Mouse (Mus musculus): ENCODE results near the gene D5Ertd579e. TPM values are rescaled to one million over a fixed set of nuclear protein-coding genes. Genes with fewer than 3 reads are reported as not detected.
"Not testable (repeated sequence)": the region's sequence is repeated elsewhere in the genome, so short reads cannot be mapped to it uniquely, and the experiment has no call there.

D5Ertd579e gene
- polyA plus RNA-seq, 1 experiment from 2014 or later, result 44.6 TPM

DNA sequence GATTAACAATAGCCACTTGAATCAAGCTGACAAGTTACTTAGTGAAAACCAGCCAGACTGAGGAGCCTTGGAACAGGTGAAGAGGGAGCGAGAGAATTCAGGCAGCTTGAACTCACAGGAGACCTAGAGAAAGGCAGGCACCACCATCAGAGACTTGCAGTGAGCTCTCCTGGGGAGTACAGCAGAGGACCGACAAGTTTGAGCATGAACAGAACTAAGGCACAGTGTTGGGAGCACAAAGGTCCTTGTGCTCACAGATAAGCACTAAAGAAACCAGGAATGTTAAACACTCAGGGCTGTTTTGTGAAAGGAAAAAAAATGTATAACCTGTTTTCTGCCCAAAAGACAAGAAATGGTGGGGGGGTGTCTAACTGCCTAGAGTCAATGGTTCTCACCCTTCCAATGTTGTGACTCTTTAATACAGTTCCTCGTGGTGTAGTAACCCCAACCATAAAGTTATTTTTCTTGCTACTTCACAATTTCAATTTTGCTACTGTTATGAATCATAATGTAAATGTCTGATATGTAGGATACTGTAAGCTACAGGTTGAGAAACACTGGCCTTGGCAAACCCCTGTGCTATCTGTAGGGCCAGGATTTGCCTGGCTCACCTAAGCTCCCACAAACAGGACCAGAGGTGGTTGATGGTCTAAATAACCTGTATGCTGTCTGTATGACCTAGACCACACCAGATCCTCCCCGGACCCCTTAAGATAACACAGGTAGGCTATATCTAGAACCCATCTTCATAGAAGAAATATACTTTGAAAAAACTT is 21.0 kb downstream of the D5Ertd579e start:
- ATAC-seq (ENCODE audit: low FRiP score, low read depth), result no peak
- H3K4me3 ChIP-seq, result no peak overlapping the region
- no peak overlapping the region for H3K27ac ChIP-seq (replicated peaks)
- no peaks in the 10 kb centered on the region for H3K27me3 ChIP-seq
- 86% methylated on average over 4 of the region's 4 CpGs for WGBS
- H3K4me1 ChIP-seq, result no peaks in the 10 kb centered on the region
- no peak overlapping the region for H3K9ac ChIP-seq (replicated peaks)
- H3K9me3 ChIP-seq, result no peaks in the 10 kb centered on the region
- H3K4me2 ChIP-seq (replicated peaks), result no peak overlapping the region
- H3K36me3 ChIP-seq, result peaks cover 20% of the 10 kb centered on the region

DNA sequence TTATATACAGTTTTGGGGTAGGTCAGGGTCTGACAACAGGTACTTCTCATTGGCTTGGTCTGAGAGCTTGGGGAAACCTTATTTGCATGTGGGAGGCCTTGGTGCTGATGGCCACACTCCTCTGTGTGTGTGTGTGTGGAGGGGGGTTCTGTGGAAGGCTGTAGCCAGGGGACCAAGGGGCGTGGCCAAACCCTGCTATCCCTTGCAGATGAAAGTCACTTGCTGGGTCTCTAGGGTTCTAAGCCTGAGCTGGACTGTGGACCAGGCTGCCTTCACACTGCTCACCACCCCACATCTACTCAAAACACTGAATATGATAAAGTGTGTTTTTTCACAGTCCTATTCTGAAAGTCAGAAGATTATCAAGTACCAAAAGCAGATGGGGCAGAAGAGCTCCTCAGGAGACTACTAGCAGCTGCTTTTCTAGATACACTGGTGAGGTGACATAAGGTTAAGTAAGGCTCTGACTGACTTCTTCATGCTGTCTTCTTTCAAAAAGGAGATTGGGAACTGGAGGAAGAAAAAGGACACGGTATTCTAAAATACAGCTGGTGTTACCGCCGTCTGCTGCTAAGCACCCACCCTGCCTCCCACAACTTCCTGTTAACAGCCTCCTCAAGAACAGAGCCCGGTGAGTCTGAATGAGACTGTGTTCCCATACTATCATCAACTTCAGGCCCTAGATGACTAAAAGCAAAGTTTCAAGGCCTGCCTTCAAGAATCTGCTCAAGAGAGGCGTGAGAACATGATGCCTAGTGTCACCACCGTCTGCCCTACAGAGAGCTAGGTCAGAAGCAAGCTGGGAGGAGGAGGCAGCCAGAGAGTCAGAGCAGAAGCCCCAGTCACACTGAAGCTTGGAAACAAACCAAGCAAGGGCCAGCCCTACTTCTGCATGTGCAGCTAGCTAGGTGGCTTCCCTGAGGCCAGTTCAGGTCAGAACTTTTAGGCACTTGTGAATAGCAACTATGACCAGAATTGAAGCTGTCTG is 26.5 kb downstream of the D5Ertd579e start:
- H3K36me3 ChIP-seq, result peaks cover 45% of the 10 kb centered on the region
- ATAC-seq (ENCODE audit: low FRiP score, low read depth), result no peak
- H3K27ac ChIP-seq (replicated peaks), result no peak overlapping the region
- no peak overlapping the region for H3K4me2 ChIP-seq (replicated peaks)
- no peaks in the 10 kb centered on the region for H3K9me3 ChIP-seq
- H3K4me1 ChIP-seq, result no peaks in the 10 kb centered on the region
- H3K9ac ChIP-seq (replicated peaks), result no peak overlapping the region
- no peaks in the 10 kb centered on the region for H3K27me3 ChIP-seq
- 89% methylated on average over 7 of the region's 7 CpGs for WGBS
- no peak overlapping the region for H3K4me3 ChIP-seq

DNA sequence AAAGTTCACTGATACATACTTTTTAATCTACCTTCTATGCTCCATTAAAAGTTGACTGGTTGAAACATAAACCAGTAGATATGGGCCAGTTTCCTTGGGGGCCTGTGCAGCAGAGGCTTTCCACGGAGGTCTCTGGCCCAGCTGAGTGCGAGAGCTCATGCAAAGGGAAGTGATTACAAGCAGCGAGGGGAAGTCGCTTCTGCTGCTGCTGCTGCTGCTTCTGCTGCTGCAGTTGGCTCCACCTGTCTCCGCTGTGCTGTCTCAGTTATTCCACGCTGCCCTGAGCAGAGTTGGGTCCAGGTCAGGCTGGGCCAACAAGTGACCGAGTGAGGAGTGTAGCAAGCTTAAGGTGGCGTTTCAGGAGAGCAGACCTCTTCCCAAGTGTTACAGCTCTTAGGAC is 27.3 kb downstream of the D5Ertd579e start:
- no peak for ATAC-seq (ENCODE audit: low FRiP score, low read depth)
- Histone ChIP-seq H3K4me2 (replicated peaks) (no peak overlapping the region), H3K9me3 (no peaks in the 10 kb centered on the region), H3K4me1 (no peaks in the 10 kb centered on the region), H3K4me3 (no peak overlapping the region), H3K27ac (replicated peaks) (no peak overlapping the region), H3K27me3 (no peaks in the 10 kb centered on the region), H3K36me3 (peaks cover 45% of the 10 kb centered on the region), H3K9ac (replicated peaks) (no peak overlapping the region)
- 97% methylated on average over 8 of the region's 8 CpGs for WGBS

DNA sequence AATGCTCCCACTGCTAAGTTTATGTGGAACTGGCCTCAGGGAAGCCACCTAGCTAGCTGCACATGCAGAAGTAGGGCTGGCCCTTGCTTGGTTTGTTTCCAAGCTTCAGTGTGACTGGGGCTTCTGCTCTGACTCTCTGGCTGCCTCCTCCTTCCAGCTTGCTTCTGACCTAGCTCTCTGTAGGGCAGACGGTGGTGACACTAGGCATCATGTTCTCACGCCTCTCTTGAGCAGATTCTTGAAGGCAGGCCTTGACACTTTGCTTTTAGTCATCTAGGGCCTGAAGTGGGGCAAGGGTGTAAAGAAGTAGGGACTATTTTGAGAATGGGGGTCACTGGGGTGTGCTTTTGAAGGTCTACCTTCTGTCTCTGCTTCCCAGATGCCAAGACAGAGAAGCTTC is 27.8 kb downstream of the D5Ertd579e start:
- H3K9me3 ChIP-seq; ATAC-seq (ENCODE audit: low FRiP score, low read depth); H3K9ac ChIP-seq (replicated peaks); H3K4me2 ChIP-seq (replicated peaks); H3K27me3 ChIP-seq; H3K4me1 ChIP-seq; H3K27ac ChIP-seq (replicated peaks); H3K4me3 ChIP-seq: not testable (repeated sequence)
- 92% methylated on average over 2 of the region's 2 CpGs for WGBS
- H3K36me3 ChIP-seq, result peaks cover 45% of the 10 kb centered on the region

DNA sequence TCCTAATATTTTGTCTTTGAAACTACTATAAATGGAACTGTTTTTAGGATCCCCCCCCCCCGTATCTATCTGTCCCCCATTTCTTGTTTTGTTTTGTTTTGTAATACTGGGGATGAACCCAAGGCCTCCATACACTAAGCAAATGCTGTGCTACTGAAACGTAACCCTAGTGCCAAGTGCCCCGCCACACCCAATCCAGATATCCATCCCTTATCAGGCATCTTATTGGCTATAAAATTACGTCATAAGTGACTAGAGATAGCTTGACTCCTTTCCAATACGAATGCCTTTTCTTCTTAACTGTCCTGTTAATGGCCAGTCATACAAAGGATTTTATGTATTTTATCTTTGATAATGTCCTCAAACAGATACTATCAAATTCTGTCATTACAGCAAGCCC is 28.7 kb downstream of the D5Ertd579e start:
- no peak for ATAC-seq (ENCODE audit: low FRiP score, low read depth)
- H3K27me3 ChIP-seq, result no peaks in the 10 kb centered on the region
- H3K9me3 ChIP-seq, result no peaks in the 10 kb centered on the region
- H3K36me3 ChIP-seq, result peaks cover 41% of the 10 kb centered on the region
- H3K4me2 ChIP-seq (replicated peaks), result no peak overlapping the region
- 94% methylated on average over 5 of the region's 5 CpGs for WGBS
- H3K4me3 ChIP-seq, result no peak overlapping the region
- no peaks in the 10 kb centered on the region for H3K4me1 ChIP-seq
- H3K9ac ChIP-seq (replicated peaks), result no peak overlapping the region
- H3K27ac ChIP-seq (replicated peaks), result no peak overlapping the region

DNA sequence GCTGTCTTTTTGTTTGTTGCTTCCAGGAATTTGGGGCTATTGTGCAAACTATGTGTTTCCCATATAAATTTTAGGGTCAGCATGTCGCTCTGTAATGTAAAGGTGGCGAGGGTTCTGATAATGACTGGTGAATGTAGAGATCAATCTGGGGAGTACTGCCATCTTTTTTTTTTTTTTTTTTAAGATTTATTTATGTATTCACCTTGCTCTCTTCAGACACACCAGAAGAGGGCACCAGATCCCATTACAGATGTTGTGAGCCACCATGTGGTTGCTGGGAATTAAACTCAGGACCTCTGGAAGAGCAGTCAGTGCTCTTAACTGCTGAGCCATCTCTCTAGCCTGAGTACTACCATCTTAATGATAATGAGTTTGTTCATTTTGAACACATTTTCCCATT is 29.1 kb downstream of the D5Ertd579e start:
- H3K4me1 ChIP-seq; H3K4me2 ChIP-seq (replicated peaks); H3K27me3 ChIP-seq; H3K4me3 ChIP-seq; H3K9ac ChIP-seq (replicated peaks); H3K9me3 ChIP-seq; H3K27ac ChIP-seq (replicated peaks); ATAC-seq (ENCODE audit: low FRiP score, low read depth): not testable (repeated sequence)
- peaks cover 38% of the 10 kb centered on the region for H3K36me3 ChIP-seq
- 97% methylated on average over 2 of the region's 2 CpGs for WGBS

DNA sequence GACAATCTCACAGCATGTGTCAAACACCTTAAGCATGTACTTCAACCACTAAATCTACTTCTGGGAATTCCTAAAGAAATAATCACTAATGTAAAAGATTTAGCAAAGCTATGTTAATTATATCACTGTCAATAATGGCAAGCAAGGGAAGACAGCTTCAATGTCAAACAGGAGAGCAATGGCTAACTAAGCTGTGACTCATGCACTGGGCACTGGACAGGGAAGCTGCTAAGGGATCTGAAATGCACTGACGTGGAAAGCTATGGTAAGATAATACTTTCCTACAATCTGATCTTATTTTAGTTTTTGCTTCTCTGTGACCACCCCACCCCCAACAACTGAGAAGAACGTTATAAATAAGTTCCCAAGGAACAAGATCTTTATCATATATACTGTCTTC is 32.5 kb downstream of the D5Ertd579e start:
- Histone ChIP-seq H3K9me3 (no peaks in the 10 kb centered on the region), H3K27ac (replicated peaks) (no peak overlapping the region), H3K4me1 (no peaks in the 10 kb centered on the region), H3K36me3 (peaks cover 11% of the 10 kb centered on the region), H3K4me2 (replicated peaks) (no peak overlapping the region), H3K4me3 (no peak overlapping the region), H3K9ac (replicated peaks) (no peak overlapping the region), H3K27me3 (no peaks in the 10 kb centered on the region)
- ATAC-seq (ENCODE audit: low FRiP score, low read depth), result no peak
- WGBS, result 94% methylated on average over 2 of the region's 2 CpGs

DNA sequence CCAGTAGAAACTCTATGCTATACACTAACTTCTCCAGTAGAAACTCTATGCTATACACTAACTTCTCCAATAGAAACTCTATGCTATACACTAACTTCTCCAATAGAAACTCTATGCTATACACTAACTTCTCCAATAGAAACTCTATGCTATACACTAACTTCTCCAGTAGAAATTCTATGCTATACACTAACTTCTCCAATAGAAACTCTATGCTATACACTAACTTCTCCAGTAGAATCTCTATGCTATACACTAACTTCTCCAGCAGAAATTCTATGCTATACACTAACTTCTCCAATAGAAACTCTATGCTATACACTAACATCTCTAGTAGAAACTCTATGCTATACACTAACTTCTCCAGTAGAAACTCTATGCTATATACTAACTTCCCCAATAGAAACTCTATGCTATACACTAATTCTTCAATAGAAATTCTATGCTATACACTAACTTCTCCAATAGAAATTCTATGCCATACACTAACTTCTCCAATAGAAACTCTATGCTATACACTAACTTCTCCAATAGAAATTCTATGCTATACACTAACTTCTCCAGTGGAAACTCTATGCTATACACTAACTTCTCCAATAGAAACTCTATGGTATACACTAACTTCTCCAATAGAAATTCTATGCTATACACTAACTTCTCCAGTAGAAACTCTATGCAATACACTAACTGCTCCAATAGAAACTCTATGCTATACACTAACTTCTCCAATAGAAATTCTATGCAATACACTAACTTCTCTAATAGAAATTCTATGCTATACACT is 34.7 kb downstream of the D5Ertd579e start:
- not testable (repeated sequence) for H3K4me3 ChIP-seq; H3K4me1 ChIP-seq; H3K36me3 ChIP-seq; H3K27ac ChIP-seq (replicated peaks); ATAC-seq (ENCODE audit: low FRiP score, low read depth); H3K27me3 ChIP-seq; H3K9me3 ChIP-seq; H3K9ac ChIP-seq (replicated peaks); H3K4me2 ChIP-seq (replicated peaks)

DNA sequence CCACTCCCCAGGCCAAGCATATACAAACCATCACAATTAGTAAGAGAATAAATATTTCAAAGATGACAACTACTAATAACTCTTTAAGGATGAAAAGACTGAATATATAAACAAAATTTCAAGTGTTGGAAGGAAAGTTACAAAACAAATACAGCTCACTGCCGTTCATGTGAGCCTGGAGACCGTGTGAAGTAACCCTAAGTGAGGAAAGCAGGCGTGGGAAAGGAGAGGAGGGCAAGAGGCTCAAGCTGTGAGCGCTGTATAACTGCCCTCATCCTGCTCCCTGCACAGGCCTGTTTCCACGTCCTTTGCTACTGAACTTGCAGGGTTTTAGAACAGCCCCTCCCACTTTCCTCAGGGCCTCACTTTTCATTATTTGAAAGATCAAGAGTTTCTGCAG is 70.2 kb downstream of the D5Ertd579e start:
- Histone ChIP-seq H3K9ac (replicated peaks) (no peak overlapping the region), H3K9me3 (no peaks in the 10 kb centered on the region), H3K4me3 (no peak overlapping the region), H3K4me1 (no peaks in the 10 kb centered on the region), H3K4me2 (replicated peaks) (no peak overlapping the region), H3K27ac (replicated peaks) (no peak overlapping the region), H3K27me3 (no peaks in the 10 kb centered on the region), H3K36me3 (peaks cover 23% of the 10 kb centered on the region)
- 82% methylated on average over 5 of the region's 5 CpGs for WGBS
- no peak for ATAC-seq (ENCODE audit: low FRiP score, low read depth)

DNA sequence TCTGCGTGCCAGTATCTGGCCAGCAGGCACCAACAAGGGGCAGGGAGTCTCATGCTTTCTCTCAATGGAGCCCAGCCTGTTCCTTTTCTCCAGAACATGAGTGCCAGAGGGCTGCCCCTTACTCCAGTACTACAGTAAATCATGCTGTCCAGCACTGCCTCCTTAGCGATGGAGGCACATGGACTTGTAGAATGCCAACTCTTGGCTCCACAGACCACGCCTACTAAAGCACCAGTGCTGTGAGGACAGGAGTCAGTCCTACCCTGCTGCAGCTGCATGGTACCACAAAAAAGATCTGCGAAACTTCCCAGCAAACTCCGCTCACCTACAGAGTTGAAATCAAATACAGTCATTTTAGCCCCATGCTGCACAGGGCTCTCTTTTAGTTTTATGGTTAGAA is 72.2 kb downstream of the D5Ertd579e start:
- no peak overlapping the region for H3K4me3 ChIP-seq
- no peaks in the 10 kb centered on the region for H3K4me1 ChIP-seq
- peaks cover 18% of the 10 kb centered on the region for H3K36me3 ChIP-seq
- H3K9ac ChIP-seq (replicated peaks), result no peak overlapping the region
- 94% methylated on average over 5 of the region's 5 CpGs for WGBS
- no peak overlapping the region for H3K27ac ChIP-seq (replicated peaks)
- no peak for ATAC-seq (ENCODE audit: low FRiP score, low read depth)
- no peak overlapping the region for H3K4me2 ChIP-seq (replicated peaks)
- no peaks in the 10 kb centered on the region for H3K9me3 ChIP-seq
- no peaks in the 10 kb centered on the region for H3K27me3 ChIP-seq

DNA sequence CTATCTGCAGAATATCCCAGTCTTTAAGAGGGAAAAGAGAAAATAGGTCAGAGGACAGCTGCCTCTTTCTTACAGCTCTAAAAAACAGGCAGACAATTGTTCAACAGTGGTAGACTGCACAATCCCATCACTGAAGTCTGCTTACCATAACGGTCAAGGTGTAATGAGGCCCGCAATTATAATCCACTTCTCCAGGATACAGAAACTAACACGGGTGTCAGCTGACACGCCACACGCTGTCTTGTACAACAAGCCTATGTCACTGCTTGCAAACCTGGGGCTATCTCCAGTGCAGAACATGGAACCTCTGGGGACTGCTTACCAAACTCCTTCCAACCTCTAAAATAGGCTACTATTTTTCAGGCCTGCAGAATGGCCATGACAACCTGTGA is 74.8 kb downstream of the D5Ertd579e start:
- Histone ChIP-seq H3K27ac (replicated peaks) (no peak overlapping the region), H3K9ac (replicated peaks) (no peak overlapping the region), H3K36me3 (peaks cover 26% of the 10 kb centered on the region), H3K4me3 (no peak overlapping the region), H3K4me1 (no peaks in the 10 kb centered on the region), H3K4me2 (replicated peaks) (no peak overlapping the region), H3K27me3 (no peaks in the 10 kb centered on the region), H3K9me3 (no peaks in the 10 kb centered on the region)
- WGBS, result 91% methylated on average over 5 of the region's 5 CpGs
- no peak for ATAC-seq (ENCODE audit: low FRiP score, low read depth)

Measured in midbrain, embryonic 12.5 days (tissue).